Mouse (Mus musculus): ENCODE measurements around the gene Mapkapk2.
"Not testable (repeated sequence)": the region's sequence is repeated elsewhere in the genome, so short reads cannot be mapped to it uniquely, and the experiment has no call there.

The Mapkapk2 gene

GRCm38 (mm10) chr1:131048121-131048863, 49.3 kb downstream of the Mapkapk2 start:
- no peak for DNase-seq

GRCm38 (mm10) chr1:131046607-131047006, 51.0 kb downstream of the Mapkapk2 start:
- DNase-seq: no peak

- no peak for DNase-seq
Measured at GRCm38 (mm10) chr1:131045723-131046355, 51.8 kb downstream of the Mapkapk2 start.

GRCm38 (mm10) chr1:131043636-131044035, 54.0 kb downstream of the Mapkapk2 start:
- peak; percentile 41 to 44 for DNase-seq

- no peak for DNase-seq
Measured at GRCm38 (mm10) chr1:131042721-131043120, 54.9 kb downstream of the Mapkapk2 start.

GRCm38 (mm10) chr1:131042263-131042662, 55.4 kb downstream of the Mapkapk2 start:
- DNase-seq: no peak

GRCm38 (mm10) chr1:131039479-131039878, 58.1 kb downstream of the Mapkapk2 start:
- no peak for DNase-seq

- no peak for DNase-seq
Measured at GRCm38 (mm10) chr1:131038415-131039017, 59.1 kb downstream of the Mapkapk2 start.

- no peak for DNase-seq
Measured at GRCm38 (mm10) chr1:131038001-131038400, 59.6 kb downstream of the Mapkapk2 start.

- DNase-seq: no peak
Measured at GRCm38 (mm10) chr1:131031267-131031666, 66.4 kb downstream of the Mapkapk2 start.

- peak; percentile 68 to 76 for DNase-seq
Measured at GRCm38 (mm10) chr1:131030261-131030660, 67.4 kb downstream of the Mapkapk2 start.

- no peak for DNase-seq
Measured at GRCm38 (mm10) chr1:131029215-131029614, 68.4 kb downstream of the Mapkapk2 start.

GRCm38 (mm10) chr1:131025843-131026190, 71.8 kb downstream of the Mapkapk2 start:
- DNase-seq: no peak

GRCm38 (mm10) chr1:131024900-131025842, 72.5 kb downstream of the Mapkapk2 start:
- no peak for DNase-seq

- not testable (repeated sequence) for DNase-seq
Measured at GRCm38 (mm10) chr1:131023250-131023858, 74.3 kb downstream of the Mapkapk2 start.

GRCm38 (mm10) chr1:131022591-131023249, 74.9 kb downstream of the Mapkapk2 start:
- peak; percentile 58 to 60 for DNase-seq

GRCm38 (mm10) chr1:131021900-131022590, 75.6 kb downstream of the Mapkapk2 start:
- no peak for DNase-seq

- DNase-seq: no peak
Measured at GRCm38 (mm10) chr1:131021438-131021837, 76.2 kb downstream of the Mapkapk2 start.

- DNase-seq: no peak
Measured at GRCm38 (mm10) chr1:131020425-131021310, 77.0 kb downstream of the Mapkapk2 start.

- no peak for DNase-seq
Measured at GRCm38 (mm10) chr1:131019492-131020098, 78.0 kb downstream of the Mapkapk2 start, which contains the start of gene Il10. Gene Il10 (plus strand): TSS chr1:131019845.
